Mouse (Mus musculus): Measurements from ENCODE around the gene Mgarp.
"Not testable (repeated sequence)": the region's sequence is repeated elsewhere in the genome, so short reads cannot be mapped to it uniquely, and the experiment has no call there.

Gene Mgarp

GRCm38 (mm10) chr3:51368011-51368410 is 28.5 kb downstream of the Mgarp start:
- no peak for DNase-seq (ENCODE audit: low read depth, low spot score)

- no peak for DNase-seq (ENCODE audit: low read depth, low spot score)
These were observed 29.6 kb downstream of the Mgarp start for GRCm38 (mm10) chr3:51366926-51367325.

DNA sequence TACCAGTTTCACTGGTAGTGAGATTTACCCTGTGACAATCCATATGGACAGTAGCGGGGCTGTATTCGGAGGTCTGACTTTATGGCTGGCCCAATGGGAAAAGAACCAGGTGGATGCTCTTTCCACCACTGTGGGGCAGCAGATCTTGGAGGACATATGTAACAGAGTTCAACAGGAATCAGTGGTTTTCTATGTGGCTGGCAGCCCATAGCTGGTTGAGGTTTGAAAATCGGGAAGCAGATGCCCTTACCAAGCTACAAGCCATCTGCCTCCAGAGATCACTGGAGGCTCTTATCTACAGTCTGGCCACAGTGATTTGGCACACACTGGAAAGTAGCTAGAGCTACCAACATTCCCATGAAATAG is 31.0 kb downstream of the Mgarp start:
- no peak for DNase-seq (ENCODE audit: low read depth, low spot score)

- DNase-seq (ENCODE audit: low read depth, low spot score) = peak; percentile 61
These were observed 31.6 kb downstream of the Mgarp start for GRCm38 (mm10) chr3:51364703-51365516.

DNA sequence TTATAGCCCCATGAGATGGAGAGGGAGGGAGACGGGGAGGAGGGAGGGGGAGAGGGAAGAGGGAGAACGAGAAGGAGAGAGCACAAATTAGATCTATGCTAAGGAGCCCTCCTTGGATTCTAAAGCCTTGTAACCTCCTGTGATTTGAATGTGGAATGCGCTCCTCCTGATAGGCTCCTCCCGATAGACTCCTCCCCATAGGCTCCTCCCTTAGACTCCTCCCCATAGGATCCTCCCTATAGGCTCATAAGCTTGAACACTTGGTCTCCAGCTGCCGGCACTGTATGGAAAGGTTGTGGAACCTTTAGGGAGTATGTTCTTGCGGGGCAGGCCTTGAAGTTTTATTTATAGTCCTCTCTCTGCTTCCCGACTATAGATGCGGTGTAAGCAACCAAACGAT is 35.5 kb downstream of the Mgarp start:
- peak; percentile 95 for DNase-seq (ENCODE audit: low read depth, low spot score)

- DNase-seq (ENCODE audit: low read depth, low spot score) = no peak
These were observed 36.8 kb downstream of the Mgarp start for GRCm38 (mm10) chr3:51359558-51360307.

DNA sequence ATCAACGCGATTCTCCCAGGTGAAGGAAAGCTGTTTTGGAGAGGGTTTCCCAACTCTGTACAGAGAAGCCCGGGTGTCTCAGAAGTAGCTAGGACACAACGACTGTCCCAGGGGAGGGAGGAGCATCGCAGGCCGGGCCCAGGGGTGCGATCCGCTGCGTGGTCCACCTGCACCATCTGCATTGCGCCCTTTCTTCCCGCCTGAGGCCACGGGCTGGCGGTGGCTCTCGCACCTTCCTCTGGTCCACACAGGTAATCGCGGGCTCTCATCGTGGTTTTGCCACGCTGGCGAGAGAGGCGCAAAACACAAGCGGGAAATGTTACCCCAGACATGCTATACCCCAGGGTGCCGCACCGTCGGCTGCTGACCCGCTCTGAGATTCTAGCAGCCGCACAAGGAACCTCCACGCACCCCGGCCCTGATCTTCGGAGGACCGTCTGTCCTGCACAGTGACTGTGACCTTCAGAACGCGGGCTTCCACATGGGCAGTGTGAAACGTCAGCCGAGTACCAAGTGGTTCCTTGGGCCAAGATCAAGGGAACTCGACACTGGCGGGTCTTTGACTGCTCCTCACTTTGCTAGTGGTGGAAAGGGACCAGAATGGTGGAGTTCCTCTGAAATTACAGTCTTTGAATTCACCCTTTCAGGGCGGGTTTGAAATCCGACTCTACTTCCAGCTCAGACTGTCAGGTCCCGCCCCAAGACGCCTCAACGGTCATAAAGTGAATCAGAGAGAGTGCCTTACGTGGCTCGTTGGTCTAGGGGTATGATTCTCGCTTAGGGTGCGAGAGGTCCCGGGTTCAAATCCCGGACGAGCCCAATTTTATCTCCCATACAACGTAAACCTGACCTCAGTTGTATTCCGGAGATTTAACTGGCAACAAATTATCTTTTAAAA is 37.6 kb downstream of the Mgarp start:
- peak; percentile 89 for DNase-seq (ENCODE audit: low read depth, low spot score)

DNA sequence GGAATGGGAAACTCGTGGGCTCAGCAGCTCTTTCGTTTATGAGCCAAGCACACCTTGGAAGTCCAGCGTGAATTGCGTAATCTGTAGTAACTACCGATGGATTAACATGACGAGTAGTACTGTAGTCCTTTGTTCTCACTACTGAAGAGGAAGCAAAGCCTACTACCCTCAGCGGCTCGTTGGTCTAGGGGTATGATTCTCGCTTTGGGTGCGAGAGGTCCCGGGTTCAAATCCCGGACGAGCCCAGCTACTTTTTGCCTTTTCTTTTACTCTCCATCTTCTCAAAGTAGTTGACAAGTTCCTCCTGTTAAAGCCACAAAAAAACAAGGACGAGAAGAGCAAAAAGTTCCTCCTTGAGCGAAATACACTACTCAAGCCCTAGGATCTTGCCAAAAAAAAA is 38.4 kb downstream of the Mgarp start:
- DNase-seq (ENCODE audit: low read depth, low spot score) = peak; percentile 87

DNA sequence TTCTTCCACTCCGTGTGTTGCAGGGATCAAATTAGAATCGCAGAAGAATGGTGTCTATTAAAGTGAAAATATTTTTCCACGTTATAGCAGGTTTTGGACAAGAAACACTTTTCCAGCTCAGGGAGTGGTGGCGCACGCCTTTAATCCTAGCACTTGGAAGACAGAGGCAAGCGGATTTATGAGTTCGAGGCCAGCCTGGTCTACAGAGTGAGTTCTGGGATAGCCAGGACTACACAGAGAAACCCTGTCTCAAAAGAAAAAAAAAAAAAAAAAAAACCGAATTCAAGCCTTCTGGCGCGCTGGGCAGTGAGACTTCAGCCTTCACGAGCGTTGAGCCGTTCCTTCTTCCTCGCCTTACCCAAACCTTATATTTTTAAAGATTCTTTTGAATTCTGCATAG is 38.9 kb downstream of the Mgarp start:
- DNase-seq (ENCODE audit: low read depth, low spot score) = peak; percentile 40

DNA sequence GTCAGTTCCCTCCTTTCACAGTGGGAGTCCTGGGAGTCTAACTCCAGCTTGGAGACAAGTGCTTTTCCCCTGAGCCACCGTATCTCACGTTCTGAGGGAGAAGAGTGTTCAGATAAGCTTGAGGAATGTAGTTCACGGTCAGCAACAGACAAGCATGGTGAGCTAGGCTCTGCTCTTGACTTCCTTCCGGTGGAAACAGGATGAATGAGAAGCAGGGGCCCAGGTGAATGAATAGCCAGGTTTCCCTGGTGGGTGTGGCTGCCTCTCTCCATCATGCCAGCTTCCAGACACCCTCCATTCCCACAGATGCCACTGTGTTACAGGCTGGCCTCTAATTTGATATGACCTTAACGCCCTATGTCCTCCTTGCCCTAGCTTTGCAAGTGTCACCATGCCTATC is 39.5 kb downstream of the Mgarp start:
- no peak for DNase-seq (ENCODE audit: low read depth, low spot score)

DNA sequence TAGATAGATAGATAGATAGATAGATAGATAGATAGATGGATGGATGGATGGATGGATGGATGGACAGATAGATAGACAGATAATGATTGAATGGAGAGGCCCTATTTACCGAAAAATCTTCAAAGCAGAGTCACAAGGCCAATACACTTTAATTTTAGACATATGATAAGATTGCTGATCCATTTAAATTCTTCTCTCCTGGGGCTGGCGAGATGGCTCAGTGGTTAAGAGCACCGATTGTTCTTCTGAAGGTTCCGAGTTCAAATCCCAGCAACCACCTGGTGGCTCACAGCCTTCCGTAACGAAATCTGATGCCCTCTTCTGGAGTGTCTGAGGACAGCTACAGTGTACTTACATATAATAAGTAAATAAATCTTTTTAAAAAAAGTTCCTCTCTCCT is 41.6 kb downstream of the Mgarp start:
- DNase-seq (ENCODE audit: low read depth, low spot score) = not testable (repeated sequence)

DNA sequence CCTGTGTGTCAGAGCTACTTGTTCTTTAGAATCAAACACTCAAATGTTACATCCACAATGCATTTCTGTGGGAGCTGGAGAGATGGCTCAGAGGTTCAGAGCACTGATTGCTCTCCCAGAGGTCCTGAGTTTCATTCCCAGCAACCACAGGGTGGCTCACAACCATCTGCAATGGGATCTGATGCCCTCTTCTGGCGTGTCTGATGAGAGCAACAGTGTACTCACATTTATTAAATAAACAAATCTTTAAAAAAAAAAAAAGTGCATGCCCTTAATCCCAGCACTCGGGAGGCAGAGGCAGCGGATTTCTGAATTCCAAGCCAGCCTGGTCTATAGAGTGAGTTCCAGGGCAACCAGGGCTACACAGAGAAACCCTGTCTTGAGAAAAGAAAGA is 42.5 kb downstream of the Mgarp start:
- DNase-seq (ENCODE audit: low read depth, low spot score) = peak; percentile 49

DNA sequence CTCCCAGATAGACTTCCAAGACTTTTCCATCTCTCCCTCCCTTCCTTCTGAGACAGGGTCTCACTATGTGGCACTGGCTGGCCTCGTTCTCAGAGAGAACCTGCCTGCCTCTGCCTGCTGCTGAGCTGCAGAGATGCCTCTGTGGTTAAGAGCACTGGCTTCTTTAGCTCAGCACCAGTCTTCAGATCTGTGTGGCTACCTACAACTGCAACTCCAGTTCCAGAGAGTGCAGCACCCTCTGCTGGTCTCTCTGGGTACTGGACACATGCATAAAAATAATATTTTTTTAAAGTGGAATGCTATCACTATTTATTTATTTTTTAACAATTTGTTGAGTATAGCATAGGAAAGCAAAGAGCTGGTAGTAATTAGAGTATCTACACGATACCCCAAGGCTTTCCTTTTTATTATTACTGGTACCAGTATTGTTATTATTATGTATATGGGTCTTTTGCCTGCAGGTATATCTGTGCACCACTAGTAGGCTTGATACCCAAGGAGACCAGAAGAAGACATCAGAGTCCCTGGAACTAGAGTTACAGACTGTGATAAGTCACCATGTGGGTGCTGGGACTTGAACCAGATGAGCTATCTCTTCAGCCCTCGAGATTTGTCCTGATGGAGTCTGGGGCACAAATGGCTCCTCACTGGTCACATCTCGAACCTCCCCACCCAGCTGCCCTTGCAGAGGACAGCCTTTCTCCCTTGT is 43.1 kb downstream of the Mgarp start:
- DNase-seq (ENCODE audit: low read depth, low spot score) = peak; percentile 73

DNA sequence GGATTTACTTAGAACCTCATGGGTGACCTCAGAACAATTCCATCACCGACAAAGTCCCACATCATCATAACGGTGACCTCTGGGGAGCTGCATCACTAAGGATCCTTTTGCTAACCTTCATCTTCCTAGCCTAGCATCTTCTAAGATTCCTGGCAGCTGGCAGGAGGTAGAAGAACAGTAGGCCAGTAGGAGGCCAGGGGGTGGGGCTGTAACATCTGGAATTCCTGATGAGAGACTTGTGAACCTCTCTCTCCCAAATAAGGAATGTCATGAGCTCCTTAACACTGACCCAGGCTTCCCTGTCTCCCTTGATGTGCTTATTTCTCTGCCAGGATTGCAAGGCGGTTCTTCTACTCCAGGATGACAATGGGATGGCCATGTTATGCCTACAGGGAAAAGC is 45.7 kb downstream of the Mgarp start:
- DNase-seq (ENCODE audit: low read depth, low spot score) = peak; percentile 82

GRCm38 (mm10) chr3:51348646-51349238 is 47.8 kb downstream of the Mgarp start:
- DNase-seq (ENCODE audit: low read depth, low spot score) = no peak

GRCm38 (mm10) chr3:51345017-51345416 is 51.5 kb downstream of the Mgarp start:
- peak; percentile 39 for DNase-seq (ENCODE audit: low read depth, low spot score)

- not testable (repeated sequence) for DNase-seq (ENCODE audit: low read depth, low spot score)
These were observed 52.4 kb downstream of the Mgarp start for GRCm38 (mm10) chr3:51344182-51344581.

DNA sequence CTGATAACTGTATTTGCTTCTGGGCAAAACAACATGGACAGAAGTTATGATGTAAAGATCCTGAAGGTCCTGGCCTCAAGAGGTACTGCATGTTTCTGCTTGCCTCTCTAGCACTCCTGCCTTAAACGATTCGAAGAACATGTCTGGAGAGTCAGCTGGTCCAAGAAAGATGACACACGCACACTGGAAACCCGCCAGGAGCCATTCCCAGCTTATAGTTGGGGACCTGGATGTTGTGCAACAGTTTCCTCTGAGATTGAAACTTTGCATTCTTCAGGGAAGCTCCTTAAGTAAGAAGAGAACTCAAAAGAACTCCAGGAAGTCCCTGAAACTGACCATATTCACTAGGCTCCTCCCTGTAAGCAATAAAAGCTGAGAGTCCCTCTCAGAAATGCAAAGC is 53.3 kb downstream of the Mgarp start:
- DNase-seq (ENCODE audit: low read depth, low spot score) = peak; percentile 29

DNA sequence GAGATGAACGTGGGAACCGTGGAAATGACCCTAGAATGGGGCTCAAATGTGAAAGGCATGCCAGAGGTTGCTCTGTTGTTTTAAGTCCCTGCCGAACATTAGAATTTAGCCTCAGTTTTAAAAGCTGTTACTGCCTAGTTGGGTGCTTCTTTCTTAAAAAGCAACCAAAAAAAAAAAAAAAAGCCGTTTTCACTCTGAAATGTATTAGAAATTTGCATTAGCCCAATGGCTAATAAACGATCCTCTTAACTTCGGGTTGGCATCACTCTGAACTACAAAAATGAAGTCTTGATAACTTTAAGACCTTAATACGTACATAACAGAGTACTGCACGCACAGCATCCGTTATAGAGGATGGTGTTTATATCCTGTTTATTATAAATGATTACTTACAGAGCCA is 54.4 kb downstream of the Mgarp start:
- DNase-seq (ENCODE audit: low read depth, low spot score) = no peak

GRCm38 (mm10) chr3:51341268-51342081 is 55.1 kb downstream of the Mgarp start:
- peak; percentile 82 for DNase-seq (ENCODE audit: low read depth, low spot score)

Measured in R1 (cell line).